Mouse (Mus musculus): ENCODE results near the gene Fars2. TPM values are rescaled to one million over a fixed set of nuclear protein-coding genes. Genes with fewer than 3 reads are reported as not detected.

The Fars2 gene
- polyA plus RNA-seq, 1 experiment from 2014 or later: 32.5 TPM

DNA sequence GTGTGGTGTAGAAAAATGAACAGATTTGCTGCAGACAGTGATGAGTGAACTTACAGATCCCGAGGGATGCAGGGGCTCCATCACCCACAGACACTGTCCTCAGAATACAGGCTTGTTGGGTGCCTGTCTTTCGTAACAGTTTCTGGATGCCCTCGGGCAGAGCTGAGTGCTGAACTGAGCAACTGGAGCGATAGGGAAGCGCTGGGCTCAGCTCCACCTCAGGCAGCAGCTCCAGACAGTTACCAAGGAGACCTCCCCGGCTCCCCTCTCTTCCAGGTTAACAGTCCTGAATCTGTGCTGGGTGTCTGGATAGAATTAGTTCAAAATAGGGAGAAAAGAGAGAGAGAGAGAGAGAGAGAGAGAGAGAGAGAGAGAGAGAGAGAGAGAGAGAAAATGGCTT, 433.5 kb downstream of the Fars2 start:
- Histone ChIP-seq H3K9ac (ENCODE audit: low read depth, low read length) (no peak overlapping the region), H3K27ac (replicated peaks; ENCODE audit: low read depth, low read length) (no peak overlapping the region), H3K4me1 (ENCODE audit: control insufficient read depth, insufficient read depth, low read length) (no peaks in the 10 kb centered on the region), H3K9me3 (ENCODE audit: control insufficient read depth, low read length) (no peaks in the 10 kb centered on the region; the same call in 1 of the 2 replicates), H3K4me3 (ENCODE audit: low read depth, low read length) (no peak overlapping the region), H3K27me3 (replicated peaks; ENCODE audit: control insufficient read depth, insufficient read depth, low read length) (no peaks in the 10 kb centered on the region), H3K36me3 (ENCODE audit: control insufficient read depth, insufficient read depth, low read length) (no peaks in the 10 kb centered on the region), H3K4me2 (ENCODE audit: low read depth, low read length) (no peak overlapping the region)
- DNase-seq (ENCODE audit: low spot score) (no peak), ATAC-seq (ENCODE audit: low read depth) (no peak)
- WGBS: 33% methylated on average over 6 of the region's 6 CpGs

DNA sequence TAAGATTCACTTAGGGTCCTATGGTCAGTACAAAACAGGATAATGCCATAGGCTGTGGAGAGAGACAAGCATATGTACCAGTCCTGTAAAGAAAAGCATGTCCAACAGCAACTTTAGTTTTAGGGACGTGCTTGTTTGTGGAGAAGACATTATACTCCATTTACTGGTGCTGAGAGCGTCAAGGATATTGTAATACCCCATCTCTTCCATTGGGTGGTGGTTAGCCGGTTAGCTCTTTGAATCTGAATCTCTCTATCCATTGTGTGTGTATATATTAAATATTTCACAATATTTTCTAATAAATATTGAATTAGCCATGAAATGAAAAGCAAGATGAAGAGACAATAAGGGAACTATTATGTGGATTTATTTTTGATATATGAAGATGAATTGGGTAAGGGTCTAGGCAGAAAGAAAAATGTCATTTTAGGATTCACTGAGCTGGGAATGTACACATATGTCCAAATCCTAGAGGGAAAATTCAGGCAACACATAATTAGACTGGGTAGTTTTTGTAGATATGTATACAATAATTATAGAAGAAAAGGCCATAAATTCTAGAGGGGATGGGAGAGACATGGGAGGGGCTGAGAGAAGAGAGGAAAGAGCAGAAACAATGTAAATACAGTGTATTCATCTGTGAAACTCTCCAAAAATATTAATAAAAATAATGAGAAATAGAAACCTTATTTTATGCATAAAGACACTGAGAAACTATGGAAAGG, 435.5 kb downstream of the Fars2 start:
- no peaks in the 10 kb centered on the region for H3K4me1 ChIP-seq (ENCODE audit: control insufficient read depth, insufficient read depth, low read length)
- no peak for DNase-seq (ENCODE audit: low spot score)
- no peaks in the 10 kb centered on the region; the same call in 1 of the 2 replicates for H3K9me3 ChIP-seq (ENCODE audit: control insufficient read depth, low read length)
- H3K27me3 ChIP-seq (replicated peaks; ENCODE audit: control insufficient read depth, insufficient read depth, low read length): no peaks in the 10 kb centered on the region
- WGBS: 81% methylated on average over 3 of the region's 3 CpGs
- no peaks in the 10 kb centered on the region for H3K36me3 ChIP-seq (ENCODE audit: control insufficient read depth, insufficient read depth, low read length)
- no peak overlapping the region for H3K4me3 ChIP-seq (ENCODE audit: low read depth, low read length)
- ATAC-seq (ENCODE audit: low read depth): no peak
- H3K9ac ChIP-seq (ENCODE audit: low read depth, low read length): no peak overlapping the region
- no peak overlapping the region for H3K27ac ChIP-seq (replicated peaks; ENCODE audit: low read depth, low read length)
- no peak overlapping the region for H3K4me2 ChIP-seq (ENCODE audit: low read depth, low read length)

DNA sequence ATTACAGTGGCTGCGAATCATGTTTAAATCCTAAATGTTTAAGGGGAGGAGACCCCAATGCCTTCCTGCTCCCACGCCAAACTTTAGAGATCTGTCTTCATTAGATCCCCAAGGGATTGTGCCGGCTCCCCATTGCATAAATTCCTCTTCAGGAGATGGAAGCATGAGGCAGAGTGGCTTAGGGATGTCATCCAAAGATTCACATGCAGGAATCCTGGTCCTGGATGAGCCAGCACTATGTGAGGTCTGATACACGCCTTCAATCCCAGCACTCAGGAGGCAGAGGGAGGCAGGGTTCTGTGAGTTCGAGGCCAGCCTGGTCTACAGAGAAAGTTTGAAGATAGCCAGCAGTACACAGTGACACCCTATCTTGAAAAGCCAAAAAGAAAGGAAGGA, 436.0 kb downstream of the Fars2 start:
- Histone ChIP-seq H3K4me2 (ENCODE audit: low read depth, low read length) (no peak overlapping the region), H3K9me3 (ENCODE audit: control insufficient read depth, low read length) (no peaks in the 10 kb centered on the region; the same call in 1 of the 2 replicates), H3K27ac (replicated peaks; ENCODE audit: low read depth, low read length) (no peak overlapping the region), H3K4me3 (ENCODE audit: low read depth, low read length) (no peak overlapping the region), H3K4me1 (ENCODE audit: control insufficient read depth, insufficient read depth, low read length) (no peaks in the 10 kb centered on the region), H3K9ac (ENCODE audit: low read depth, low read length) (no peak overlapping the region), H3K27me3 (replicated peaks; ENCODE audit: control insufficient read depth, insufficient read depth, low read length) (no peaks in the 10 kb centered on the region), H3K36me3 (ENCODE audit: control insufficient read depth, insufficient read depth, low read length) (no peaks in the 10 kb centered on the region)
- ATAC-seq (ENCODE audit: low read depth) (no peak), DNase-seq (ENCODE audit: low spot score) (no peak)
- WGBS: 69% methylated on average over 5 of the region's 5 CpGs

DNA sequence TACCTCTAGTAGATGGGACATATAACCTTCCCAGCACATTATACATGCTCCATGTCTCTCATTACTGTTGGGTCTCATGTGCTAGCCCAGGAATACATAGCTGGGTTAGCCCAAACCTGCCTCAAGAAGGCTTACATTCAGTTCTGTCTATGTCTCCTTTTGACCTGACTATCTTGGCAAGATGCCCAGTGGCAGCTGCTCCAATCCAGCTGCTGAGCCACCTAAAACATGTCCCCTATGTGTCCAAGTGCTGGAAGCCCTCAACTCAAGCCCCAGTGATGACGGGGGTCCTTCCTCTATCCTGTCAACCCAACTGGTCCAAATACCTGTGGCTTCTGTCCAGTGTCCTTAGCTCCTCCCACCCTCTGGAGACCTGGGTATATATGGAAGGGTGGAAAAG, 437.5 kb downstream of the Fars2 start:
- Histone ChIP-seq H3K4me3 (ENCODE audit: low read depth, low read length) (no peak overlapping the region), H3K27me3 (replicated peaks; ENCODE audit: control insufficient read depth, insufficient read depth, low read length) (no peaks in the 10 kb centered on the region), H3K9me3 (ENCODE audit: control insufficient read depth, low read length) (no peaks in the 10 kb centered on the region; the same call in 1 of the 2 replicates), H3K27ac (replicated peaks; ENCODE audit: low read depth, low read length) (no peak overlapping the region), H3K9ac (ENCODE audit: low read depth, low read length) (no peak overlapping the region), H3K4me2 (ENCODE audit: low read depth, low read length) (no peak overlapping the region), H3K36me3 (ENCODE audit: control insufficient read depth, insufficient read depth, low read length) (no peaks in the 10 kb centered on the region), H3K4me1 (ENCODE audit: control insufficient read depth, insufficient read depth, low read length) (no peaks in the 10 kb centered on the region)
- 68% methylated on average over 1 of the region's 1 CpGs for whole genome bisulfite sequencing
- ATAC-seq (ENCODE audit: low read depth): no peak
- no peak for DNase-seq (ENCODE audit: low spot score)

DNA sequence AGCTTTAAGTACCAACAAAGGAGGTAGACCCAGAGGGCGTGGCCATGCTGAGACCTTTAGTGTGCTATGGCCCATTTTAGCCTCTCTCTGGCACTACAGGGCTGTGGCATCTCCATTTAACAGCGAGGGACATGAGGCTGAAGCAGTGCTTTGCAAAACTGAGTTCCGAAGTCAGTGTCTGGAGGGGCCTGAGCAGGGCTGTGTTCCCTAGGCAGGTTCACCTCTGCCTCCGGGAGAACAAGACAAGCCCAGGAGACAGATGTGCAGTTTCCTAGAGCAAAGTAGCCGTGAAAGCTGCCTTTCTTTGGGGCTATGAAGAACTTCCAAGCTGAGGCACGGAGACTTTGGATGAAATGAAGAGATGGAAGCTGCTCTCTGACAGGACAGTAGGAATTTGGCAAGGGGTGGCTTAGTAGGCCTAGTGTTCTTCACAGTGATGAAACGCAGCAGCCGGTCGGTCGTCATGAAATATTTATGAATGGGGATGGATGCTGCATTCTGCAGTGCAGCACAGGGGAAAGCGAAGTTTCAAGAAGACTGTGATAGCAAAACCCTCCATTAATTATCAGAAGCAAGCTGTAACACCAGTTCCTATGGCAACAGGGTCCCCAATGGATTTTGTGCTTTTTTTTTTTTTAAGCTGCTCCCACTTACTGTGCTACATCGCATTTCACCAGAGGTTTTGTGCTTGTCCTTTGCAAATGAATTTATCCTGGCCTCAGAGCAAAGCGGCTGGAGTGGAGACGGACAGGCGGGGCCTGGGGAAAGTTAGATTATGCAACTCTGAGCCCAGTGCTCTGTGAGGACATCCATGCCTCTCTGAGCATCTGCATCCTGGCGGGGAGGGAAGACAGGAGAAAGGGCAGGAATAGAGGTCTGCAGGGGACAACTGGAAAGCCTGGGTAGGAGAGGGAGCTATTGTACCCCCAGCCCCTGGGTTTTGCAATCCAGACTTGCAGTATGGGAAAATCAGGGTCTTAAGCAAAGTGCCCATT, 445.5 kb downstream of the Fars2 start:
- Histone ChIP-seq H3K27ac (replicated peaks; ENCODE audit: low read depth, low read length) (no peak overlapping the region), H3K27me3 (replicated peaks; ENCODE audit: control insufficient read depth, insufficient read depth, low read length) (no peaks in the 10 kb centered on the region), H3K9me3 (ENCODE audit: control insufficient read depth, low read length) (no peaks in the 10 kb centered on the region), H3K36me3 (ENCODE audit: control insufficient read depth, insufficient read depth, low read length) (no peaks in the 10 kb centered on the region), H3K9ac (ENCODE audit: low read depth, low read length) (no peak overlapping the region), H3K4me1 (ENCODE audit: control insufficient read depth, insufficient read depth, low read length) (no peaks in the 10 kb centered on the region), H3K4me3 (ENCODE audit: low read depth, low read length) (no peak overlapping the region), H3K4me2 (ENCODE audit: low read depth, low read length) (no peak overlapping the region)
- no peak for DNase-seq (ENCODE audit: low spot score)
- 66% methylated on average over 16 of the region's 16 CpGs for WGBS
- no peak for ATAC-seq (ENCODE audit: low read depth)

DNA sequence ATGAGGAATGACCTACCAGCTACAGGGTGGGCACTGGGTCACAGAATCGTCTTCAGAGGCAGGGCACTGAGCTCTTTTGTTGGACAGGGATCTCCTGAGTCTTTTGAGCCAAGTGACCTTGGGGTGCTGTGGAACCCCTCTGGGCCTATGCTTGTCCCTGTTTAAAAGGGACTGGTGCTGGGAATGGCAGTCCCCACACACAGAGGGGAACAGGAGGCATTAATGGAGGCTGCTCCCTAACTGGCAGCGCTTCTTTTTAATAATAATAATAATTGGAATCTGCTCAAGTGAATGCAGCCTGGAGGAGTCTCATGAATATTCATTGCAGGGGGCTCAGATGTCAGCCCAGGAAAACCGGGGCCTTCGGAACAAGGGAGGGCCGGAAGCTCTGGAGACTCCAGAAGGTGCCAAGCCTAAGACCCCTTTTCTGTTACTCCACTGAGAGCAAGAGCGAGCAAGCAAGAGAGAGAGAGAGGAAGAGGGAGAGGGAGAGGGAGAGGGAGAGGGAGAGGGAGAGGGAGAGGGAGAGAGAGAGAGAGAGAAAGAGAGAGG, 447.6 kb downstream of the Fars2 start:
- no peak overlapping the region for H3K9ac ChIP-seq (ENCODE audit: low read depth, low read length)
- 29% methylated on average over 6 of the region's 6 CpGs for WGBS
- DNase-seq (ENCODE audit: low spot score) (no peak), ATAC-seq (ENCODE audit: low read depth) (no peak)
- H3K4me2 ChIP-seq (ENCODE audit: low read depth, low read length): no peak overlapping the region
- H3K9me3 ChIP-seq (ENCODE audit: control insufficient read depth, low read length): no peaks in the 10 kb centered on the region
- H3K27me3 ChIP-seq (replicated peaks; ENCODE audit: control insufficient read depth, insufficient read depth, low read length): no peaks in the 10 kb centered on the region
- no peaks in the 10 kb centered on the region for H3K36me3 ChIP-seq (ENCODE audit: control insufficient read depth, insufficient read depth, low read length)
- no peak overlapping the region for H3K4me3 ChIP-seq (ENCODE audit: low read depth, low read length)
- H3K27ac ChIP-seq (replicated peaks; ENCODE audit: low read depth, low read length): no peak overlapping the region
- no peaks in the 10 kb centered on the region for H3K4me1 ChIP-seq (ENCODE audit: control insufficient read depth, insufficient read depth, low read length)

DNA sequence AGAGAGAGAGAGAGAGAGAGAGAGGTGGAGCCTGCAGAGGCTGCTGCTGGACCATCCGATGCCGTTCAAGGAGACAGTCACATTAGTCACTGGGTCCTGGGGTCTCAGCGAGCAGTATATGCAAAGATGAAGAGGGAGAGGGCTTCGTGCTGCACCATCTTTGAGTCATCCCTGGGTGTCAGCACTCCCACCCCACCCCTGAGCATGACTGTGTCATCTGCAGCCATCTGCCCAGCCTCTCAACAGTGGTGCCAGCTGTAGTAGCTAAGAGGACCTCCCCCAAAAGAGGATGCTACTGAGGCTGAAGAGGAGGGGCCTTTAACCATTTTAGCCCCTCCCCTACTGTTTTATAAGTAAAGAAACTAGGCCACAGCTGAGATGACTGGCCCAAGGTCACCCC, 459.6 kb downstream of the Fars2 start:
- 69% methylated on average over 4 of the region's 4 CpGs for WGBS

DNA sequence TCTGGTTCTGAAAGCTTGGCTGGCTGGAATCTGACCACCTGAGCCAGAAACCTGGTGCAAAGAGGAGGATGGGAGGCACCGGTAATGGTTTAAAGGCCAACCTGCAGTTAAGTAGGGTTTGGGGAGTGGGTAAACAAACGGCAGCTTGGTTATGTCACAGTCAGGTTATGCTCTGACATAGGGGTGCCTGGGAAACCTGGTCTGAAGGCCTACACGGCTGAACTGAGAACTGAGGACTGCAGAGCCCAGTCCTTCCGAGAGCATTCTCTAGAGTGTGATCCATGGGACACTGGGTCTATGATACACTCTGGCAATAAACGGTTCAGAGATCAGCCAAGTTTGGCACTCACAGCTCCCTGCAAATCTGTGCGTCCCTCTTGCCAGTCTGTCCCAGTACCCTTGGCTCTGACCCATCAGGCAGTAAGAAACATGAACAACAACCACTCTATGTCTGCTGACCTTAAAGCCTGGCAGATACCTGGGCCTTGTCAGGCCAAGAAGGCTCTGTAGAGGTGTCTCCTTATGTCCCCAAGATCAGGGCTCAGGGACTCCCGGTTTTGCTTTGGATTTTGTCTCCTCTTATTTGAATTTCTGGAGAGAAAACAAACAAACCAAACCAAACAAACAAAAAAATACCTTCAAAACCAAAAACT, 460.8 kb downstream of the Fars2 start:
- DNase-seq (ENCODE audit: low spot score) (no peak), ATAC-seq (ENCODE audit: low read depth) (peak; percentile 3; the same call in 1 of the 2 replicates)
- Histone ChIP-seq H3K9me3 (ENCODE audit: control insufficient read depth, low read length) (no peaks in the 10 kb centered on the region), H3K4me1 (ENCODE audit: control insufficient read depth, insufficient read depth, low read length) (peaks cover 12% of the 10 kb centered on the region; the same call in 1 of the 2 replicates), H3K27ac (replicated peaks; ENCODE audit: low read depth, low read length) (0 out of 2 replicates have a peak overlapping the region, but pooled peaks have one; percentile 28), H3K36me3 (ENCODE audit: control insufficient read depth, insufficient read depth, low read length) (no peaks in the 10 kb centered on the region), H3K27me3 (replicated peaks; ENCODE audit: control insufficient read depth, insufficient read depth, low read length) (no peaks in the 10 kb centered on the region; the same call in 1 of the 2 replicates), H3K4me2 (ENCODE audit: low read depth, low read length) (peak overlapping the region; percentile 69), H3K4me3 (ENCODE audit: low read depth, low read length) (peak overlapping the region; percentile 46), H3K9ac (ENCODE audit: low read depth, low read length) (no peak overlapping the region; the same call in 1 of the 2 replicates)
- WGBS: 46% methylated on average over 7 of the region's 7 CpGs

More for the DNA sequence above, 459.6 kb downstream of the Fars2 start:
- DNase-seq (ENCODE audit: low spot score) (no peak), ATAC-seq (ENCODE audit: low read depth) (no peak)
- H3K9ac ChIP-seq (ENCODE audit: low read depth, low read length): no peak overlapping the region
- no peaks in the 10 kb centered on the region for H3K9me3 ChIP-seq (ENCODE audit: control insufficient read depth, low read length)
- peaks cover 2% of the 10 kb centered on the region; the same call in 1 of the 2 replicates for H3K4me1 ChIP-seq (ENCODE audit: control insufficient read depth, insufficient read depth, low read length)
- no peak overlapping the region for H3K27ac ChIP-seq (replicated peaks; ENCODE audit: low read depth, low read length)
- H3K4me3 ChIP-seq (ENCODE audit: low read depth, low read length): no peak overlapping the region
- no peak overlapping the region for H3K4me2 ChIP-seq (ENCODE audit: low read depth, low read length)
- H3K27me3 ChIP-seq (replicated peaks; ENCODE audit: control insufficient read depth, insufficient read depth, low read length): no peaks in the 10 kb centered on the region; the same call in 1 of the 2 replicates
- no peaks in the 10 kb centered on the region for H3K36me3 ChIP-seq (ENCODE audit: control insufficient read depth, insufficient read depth, low read length)

All from embryonic facial prominence, embryonic 14.5 days (tissue).